Mouse (Mus musculus) brain, embryonic 14.5 days (tissue): ENCODE results near the gene Stkld1. TPM values are rescaled to one million over a fixed set of nuclear protein-coding genes. Genes with fewer than 3 reads are reported as not detected.

Experiments
- DNase-seq: peaks from one replicate; pipeline ENCODE4 v3.0.0-alpha.2; 2011; ENCODE audit warnings: low read depth
- CTCF ChIP-seq: fragments of 200-500 bp; IDR thresholded peaks from 2 replicates; pipeline ENCODE4 v1.5.1; 2012; ENCODE audit warnings: inconsistent platforms, mild to moderate bottlenecking, moderate library complexity, borderline replicate concordance; ENCODE audit not compliant: insufficient read depth, insufficient read length; ENCODE audit errors: extremely low read depth
- POLR2A ChIP-seq: fragments of 200-500 bp; IDR thresholded peaks from 2 replicates; pipeline ENCODE4 v1.6.1; 2012; ENCODE audit warnings: mild to moderate bottlenecking, inconsistent platforms, borderline replicate concordance; ENCODE audit not compliant: poor library complexity, insufficient read depth, insufficient read length, severe bottlenecking; ENCODE audit errors: extremely low read depth
- polyA plus RNA-seq: library from polyadenylated mRNA; depleted of rRNA; stranded (reverse); fragments of >200 nt; gene quantifications from 2 replicates; pipeline ENCODE4 v1.2.3, GENCODE M21; 2012

Gene Stkld1
- polyA plus RNA-seq, 1 experiment, result 0.23 TPM

DNA sequence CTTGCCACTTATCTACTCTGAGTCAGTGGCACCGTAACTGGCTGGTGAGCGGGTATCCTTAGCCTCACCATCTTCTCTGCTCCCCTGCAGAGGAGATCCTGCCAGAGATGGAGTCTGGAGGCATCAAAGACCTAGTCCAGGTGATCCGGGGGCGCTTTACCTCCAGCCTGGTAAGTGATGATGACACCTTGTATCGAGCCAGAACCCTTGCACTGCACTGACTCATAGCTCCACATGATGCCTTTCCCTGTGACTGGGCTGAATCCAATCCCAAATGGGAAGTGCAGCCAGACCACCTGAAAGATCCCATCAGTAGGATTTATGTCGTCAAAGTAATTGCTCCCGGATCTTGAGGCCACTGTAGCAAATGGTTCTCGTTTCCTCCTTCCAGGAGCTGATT lies 19.0 kb downstream of the Stkld1 start:
- no peak for DNase-seq
- no peak for TF ChIP-seq CTCF
- TF ChIP-seq POLR2A, result no peak

DNA sequence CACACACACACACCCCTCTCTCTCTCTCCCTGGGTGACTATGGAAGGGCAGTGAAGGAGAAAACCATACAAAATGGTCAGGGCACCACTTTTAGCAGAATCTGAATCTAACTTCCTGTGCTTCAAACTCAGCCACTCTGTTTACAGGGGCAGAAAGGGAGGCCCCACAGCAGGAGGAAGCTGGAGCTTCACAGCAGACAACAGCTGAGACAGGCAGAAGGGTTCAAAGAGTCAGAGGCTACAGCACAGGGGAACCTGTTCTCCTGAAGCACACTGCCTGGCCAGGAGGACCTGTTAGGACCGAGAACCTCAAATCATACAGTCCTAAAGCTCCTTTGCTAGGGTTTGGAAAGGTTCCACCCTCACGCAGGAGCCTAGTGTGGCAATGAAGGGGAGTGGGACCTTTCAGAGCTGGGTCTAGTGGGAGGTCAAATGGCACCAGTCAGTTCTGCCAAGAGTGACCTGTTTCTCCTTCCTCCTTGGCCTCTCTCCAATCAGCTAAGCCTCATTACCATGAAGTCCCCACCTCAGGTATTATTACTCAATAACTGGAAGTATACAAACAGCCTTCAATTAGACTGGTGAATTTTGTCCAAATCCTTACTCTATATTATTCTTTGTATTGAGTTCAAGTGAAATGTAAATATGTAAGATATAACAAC lies 21.0 kb downstream of the Stkld1 start:
- DNase-seq, result no peak
- TF ChIP-seq POLR2A (no peak), CTCF (no peak)

DNA sequence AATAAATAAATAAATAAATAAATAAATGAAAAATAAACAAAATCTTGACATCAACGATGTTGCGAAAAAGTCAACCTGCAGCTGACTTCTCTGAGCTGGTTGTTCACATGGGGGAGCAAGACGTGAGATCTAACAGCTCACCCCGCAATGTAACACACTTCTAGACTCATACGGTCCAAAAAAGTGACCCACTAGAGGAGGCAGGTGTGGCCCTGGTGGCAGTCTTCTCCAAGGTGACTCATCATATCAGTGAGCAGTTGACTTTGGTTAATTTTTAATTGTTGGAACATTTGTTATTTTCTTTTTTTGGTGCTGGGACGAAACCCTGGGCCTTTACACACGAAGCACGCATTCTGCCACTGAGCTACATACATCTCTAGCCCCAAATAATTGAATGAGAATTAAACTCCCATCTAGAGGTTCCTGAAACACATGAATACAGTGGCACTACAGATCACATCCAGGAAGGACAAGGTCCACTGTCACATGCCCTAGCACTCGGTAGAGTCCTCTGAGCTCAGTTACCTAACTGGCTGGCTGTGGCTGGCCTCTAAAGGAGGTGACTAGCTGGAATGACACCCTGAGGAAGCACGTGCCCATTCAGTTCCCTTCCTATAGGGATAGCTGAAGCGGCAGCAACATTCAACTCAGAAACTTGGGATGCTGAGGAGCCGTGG lies 23.1 kb downstream of the Stkld1 start:
- no peak for TF ChIP-seq POLR2A
- no peak for TF ChIP-seq CTCF
- no peak for DNase-seq

DNA sequence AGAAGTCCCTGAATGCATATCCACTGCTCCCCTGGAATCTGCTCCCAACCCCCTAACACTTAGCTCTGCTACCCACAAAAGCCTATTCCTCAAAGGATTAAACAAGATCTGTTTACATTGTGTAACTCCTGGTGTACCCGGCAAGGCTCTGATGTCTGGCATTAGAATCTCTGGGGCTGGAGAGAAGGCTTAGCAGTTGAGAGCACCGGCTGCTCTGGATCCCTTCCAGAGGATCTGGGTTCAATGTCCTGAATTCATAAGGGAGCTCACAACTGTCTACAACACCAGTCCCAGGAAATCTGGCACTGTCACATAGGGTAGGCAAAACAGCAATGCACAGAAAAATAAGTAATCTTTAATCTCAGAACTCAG lies 23.6 kb downstream of the Stkld1 start:
- TF ChIP-seq POLR2A, result no peak
- DNase-seq, result no peak

DNA sequence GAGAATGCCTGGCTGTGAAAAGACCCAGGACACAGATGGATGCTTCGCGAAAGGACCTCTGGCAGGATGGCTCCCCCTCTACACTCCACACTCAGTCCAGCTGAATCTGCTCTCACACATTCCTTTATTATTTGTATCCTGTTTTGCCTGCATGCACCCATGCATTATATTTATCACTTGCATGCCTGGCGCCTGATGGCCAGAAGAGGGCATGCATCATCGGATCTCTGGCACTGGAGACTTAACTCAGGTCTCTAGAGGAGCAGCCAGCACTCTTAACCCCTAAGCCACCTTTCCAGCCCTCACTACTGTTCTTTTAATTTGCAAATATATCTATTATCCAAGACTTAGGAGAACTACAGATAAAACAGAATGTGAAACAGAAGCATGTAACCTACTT lies 26.9 kb downstream of the Stkld1 start:
- TF ChIP-seq POLR2A, result no peak
- peak; percentile 45; the same call in 1 of the 2 replicates for TF ChIP-seq CTCF
- peak; percentile 20 for DNase-seq

DNA sequence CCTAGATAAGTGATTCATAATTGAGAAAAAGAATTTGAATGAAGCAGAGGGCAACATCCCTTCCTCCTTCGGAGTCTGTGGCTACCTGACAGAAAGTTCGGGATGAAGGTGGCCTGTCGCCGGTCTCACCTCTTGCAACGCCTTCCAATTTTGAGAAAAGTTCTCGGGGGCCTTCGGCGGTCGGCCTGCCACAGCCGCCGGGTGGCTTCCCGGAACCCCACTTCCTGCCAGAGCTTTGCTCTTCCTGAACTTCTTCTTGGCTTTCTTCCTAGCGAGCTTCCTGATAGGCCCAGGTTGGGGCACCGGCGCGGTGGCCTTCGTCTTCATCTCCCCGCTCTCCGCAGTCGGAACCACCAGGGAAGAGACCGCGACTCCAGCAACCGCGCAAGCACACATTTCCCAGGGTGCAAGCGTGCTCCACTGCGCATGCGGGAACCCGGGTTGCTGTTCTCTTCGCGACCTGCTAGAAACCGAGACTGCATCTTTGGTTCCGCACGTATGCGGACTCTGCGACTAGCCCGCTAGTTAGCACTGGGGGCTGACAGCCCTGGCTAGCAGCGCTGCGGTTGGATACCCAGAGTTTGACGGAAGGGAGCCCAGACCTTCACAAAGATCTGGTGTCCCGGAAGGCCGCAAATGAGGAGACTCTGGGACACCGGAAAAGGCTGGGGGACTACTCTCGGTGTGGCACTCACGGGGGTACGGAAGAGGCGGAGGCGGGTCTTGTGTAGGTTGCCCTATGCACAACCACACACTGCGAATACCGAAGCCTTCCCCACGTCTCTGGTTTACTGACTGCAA lies 30.3 kb downstream of the Stkld1 start, which contains the start of gene Rexo4:
Gene Rexo4 (minus strand): TSS at position 464 of the 801 bp plus-strand sequence.
- TF ChIP-seq CTCF (no peak), POLR2A (peak; percentile 55; the same call in 1 of the 2 replicates)
- DNase-seq, result peak; percentile 99

DNA sequence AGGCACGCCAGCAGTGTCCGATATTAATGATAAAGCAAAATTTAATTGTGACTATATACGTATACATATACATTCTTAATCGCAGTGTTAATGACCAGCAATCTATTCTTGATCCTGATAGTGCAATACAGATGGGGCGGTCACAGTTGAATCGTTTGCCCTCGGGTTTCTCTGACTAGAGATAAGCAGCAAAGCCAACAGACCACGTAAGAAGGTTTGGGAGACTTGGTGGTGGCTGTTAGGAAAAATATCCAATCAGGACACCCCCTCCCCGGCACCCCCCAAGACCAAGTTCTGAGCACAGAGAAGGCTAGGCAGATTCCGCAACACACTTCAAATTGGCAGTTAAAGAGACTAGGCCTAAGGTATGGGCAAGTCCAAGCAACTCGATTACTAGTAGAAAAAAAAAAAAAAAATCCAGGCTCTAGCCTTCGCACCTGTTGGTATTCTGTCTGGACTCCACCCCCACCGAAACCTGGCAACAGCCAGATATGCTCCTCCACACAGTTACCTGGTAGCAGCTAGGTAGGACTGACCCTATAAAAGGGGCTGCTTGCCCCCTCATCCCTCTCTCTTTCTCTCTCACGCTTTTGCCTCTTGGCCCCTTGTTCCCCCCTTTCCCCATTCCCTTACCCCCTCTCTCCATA lies 31.0 kb downstream of the Stkld1 start:
- DNase-seq, result no peak
- TF ChIP-seq CTCF (no peak), POLR2A (no peak)

DNA sequence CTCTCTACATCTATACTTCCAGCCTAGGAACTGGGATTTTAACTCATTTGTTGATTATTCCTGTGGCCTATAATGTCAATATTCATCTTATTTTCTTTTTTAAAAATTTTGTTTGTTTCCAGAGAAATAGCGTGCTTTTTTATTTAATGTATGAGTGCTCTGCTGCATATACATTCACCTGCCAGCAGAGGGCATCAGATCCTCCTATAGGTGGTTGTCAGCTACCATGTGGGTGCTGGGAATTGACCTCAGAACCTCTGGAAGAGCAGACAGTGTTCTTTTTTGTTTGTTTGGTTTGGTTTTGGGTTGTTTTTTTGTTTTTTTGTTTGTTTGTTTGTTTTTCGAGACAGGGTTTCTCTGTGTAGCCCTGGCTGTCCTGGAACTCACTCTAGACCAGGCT lies 33.4 kb downstream of the Stkld1 start:
- no peak for DNase-seq
- TF ChIP-seq CTCF (no peak), POLR2A (no peak)

DNA sequence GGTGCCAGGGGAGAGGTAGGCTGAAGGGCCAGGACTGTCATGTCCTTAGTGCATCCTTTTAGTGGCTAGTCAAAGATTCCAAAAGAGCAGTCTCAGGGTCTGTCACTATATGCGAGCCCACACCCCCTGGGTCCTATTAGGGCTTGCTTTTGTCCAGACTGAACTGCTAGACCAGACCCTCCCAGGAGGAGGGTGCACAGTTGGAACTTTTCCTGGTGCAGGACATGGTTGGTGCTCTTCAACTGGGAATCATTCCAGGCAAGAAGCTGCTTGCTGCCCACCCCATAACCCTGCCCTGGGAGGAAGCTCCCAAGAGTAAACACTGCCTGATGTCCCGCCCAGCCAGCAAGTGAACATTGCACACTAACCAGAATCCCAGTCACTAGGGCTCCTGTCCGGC lies 39.3 kb downstream of the Stkld1 start, which contains the start of gene Adamts13:
Gene Adamts13 (plus strand): TSS at position 301 of the 400 bp plus-strand sequence.
- TF ChIP-seq POLR2A, result no peak
- no peak for TF ChIP-seq CTCF
- DNase-seq, result no peak

DNA sequence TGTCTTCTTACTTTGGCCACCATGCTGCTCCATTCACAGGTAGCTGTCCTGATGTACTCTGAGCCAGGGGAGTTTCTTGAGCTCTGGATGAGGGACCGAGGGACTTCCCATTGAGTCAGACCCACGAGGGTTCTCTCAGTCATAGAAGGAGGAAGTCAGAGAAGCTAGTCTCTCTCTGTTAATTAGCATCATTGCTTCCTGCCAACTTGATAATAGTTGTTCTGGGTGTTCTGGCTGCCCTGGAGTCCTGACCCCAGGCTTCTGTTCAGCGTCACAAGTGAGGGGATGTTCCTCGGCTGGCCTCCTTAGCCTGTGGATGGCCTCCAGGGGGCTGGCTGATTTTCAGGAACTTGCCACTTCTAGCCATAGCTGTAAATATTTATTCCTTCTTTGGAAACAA lies 40.1 kb downstream of the Stkld1 start:
- TF ChIP-seq CTCF (no peak), POLR2A (no peak)
- no peak for DNase-seq

DNA sequence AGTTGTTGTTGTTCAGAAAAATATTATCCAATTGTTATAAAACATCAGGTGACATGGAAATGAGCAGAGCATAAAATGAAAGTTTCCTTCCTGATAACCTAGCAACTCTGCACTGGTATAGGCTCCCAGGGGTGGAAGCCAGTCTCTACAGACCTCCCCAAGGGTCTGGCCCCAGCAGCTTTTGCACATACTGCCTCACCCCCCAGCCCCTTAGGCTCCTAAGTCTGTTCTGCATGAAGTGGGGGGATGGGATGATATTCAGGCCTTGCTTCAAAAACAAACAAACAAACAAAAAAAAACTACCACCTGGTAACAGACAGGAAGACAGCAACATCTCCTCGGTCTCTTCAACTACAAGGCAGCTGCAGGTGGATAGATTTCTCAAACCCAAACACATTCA lies 46.5 kb downstream of the Stkld1 start:
- TF ChIP-seq CTCF, result no peak
- no peak for TF ChIP-seq POLR2A
- no peak for DNase-seq
